Mouse (Mus musculus) cerebellum, adult 11-12 months (tissue): ENCODE data around the gene 1700024P04Rik.
"Not testable (repeated sequence)": the region's sequence is repeated elsewhere in the genome, so short reads cannot be mapped to it uniquely, and the experiment has no call there.

Experiments
- DNase-seq: peaks from one replicate; pipeline ENCODE4 v3.0.0; 2022

The 1700024P04Rik gene

GRCm38 (mm10) chr13:98984465-98984864 is at the start of gene 1700024P04Rik:
Gene 1700024P04Rik, minus strand, starts transcription at chr13:98984565.
- DNase-seq, result no peak

GRCm38 (mm10) chr13:99031223-99032216 is 47.2 kb upstream of the 1700024P04Rik start:
- DNase-seq, result no peak

- DNase-seq, result no peak
These were observed 46.3 kb upstream of the 1700024P04Rik start for GRCm38 (mm10) chr13:99030579-99031200.

- DNase-seq, result no peak
These were observed 40.9 kb upstream of the 1700024P04Rik start for GRCm38 (mm10) chr13:99025268-99025667.

- DNase-seq, result no peak
These were observed 37.7 kb upstream of the 1700024P04Rik start for GRCm38 (mm10) chr13:99022036-99022435.

- no peak for DNase-seq
These were observed 36.8 kb upstream of the 1700024P04Rik start for GRCm38 (mm10) chr13:99021181-99021580.

- no peak for DNase-seq
These were observed 35.7 kb upstream of the 1700024P04Rik start for GRCm38 (mm10) chr13:99019831-99020669.

GRCm38 (mm10) chr13:99018526-99019201 is 34.3 kb upstream of the 1700024P04Rik start:
- no peak for DNase-seq

- DNase-seq, result no peak
These were observed 32.3 kb upstream of the 1700024P04Rik start for GRCm38 (mm10) chr13:99016696-99017095.

GRCm38 (mm10) chr13:99012891-99013290 is 28.5 kb upstream of the 1700024P04Rik start:
- no peak for DNase-seq

GRCm38 (mm10) chr13:99008013-99008412 is 23.6 kb upstream of the 1700024P04Rik start:
- no peak for DNase-seq

GRCm38 (mm10) chr13:99006389-99007099 is 22.2 kb upstream of the 1700024P04Rik start:
- DNase-seq, result no peak

- DNase-seq, result not testable (repeated sequence)
These were observed 17.3 kb upstream of the 1700024P04Rik start for GRCm38 (mm10) chr13:99001652-99002051.

GRCm38 (mm10) chr13:98997025-98997424 is 12.7 kb upstream of the 1700024P04Rik start:
- DNase-seq, result no peak

GRCm38 (mm10) chr13:98977070-98977785 is 7.1 kb downstream of the 1700024P04Rik start:
- DNase-seq, result no peak

GRCm38 (mm10) chr13:98976022-98976421 is 8.3 kb downstream of the 1700024P04Rik start:
- DNase-seq, result not testable (repeated sequence)

- no peak for DNase-seq
These were observed 12.3 kb downstream of the 1700024P04Rik start for GRCm38 (mm10) chr13:98972090-98972489.

GRCm38 (mm10) chr13:98971641-98972040 is 12.7 kb downstream of the 1700024P04Rik start:
- no peak for DNase-seq

GRCm38 (mm10) chr13:98968517-98968916 is 15.8 kb downstream of the 1700024P04Rik start:
- DNase-seq, result no peak

GRCm38 (mm10) chr13:98967942-98968341 is 16.4 kb downstream of the 1700024P04Rik start:
- no peak for DNase-seq

GRCm38 (mm10) chr13:98966583-98966982 is 17.8 kb downstream of the 1700024P04Rik start:
- no peak for DNase-seq
